13 mouse cellular contexts compared by ENCODE assay signal in genomic region chr7:117139971-117140247, GRCm38 (mm10).
DNase-seq lines count a peak whose midpoint lies in the region; ATAC-seq and TF ChIP-seq lines count a peak whose summit lies in the region.
"Had no signal": no experiment of that assay in that cellular context is flagged by ENCODE, and none has a peak within 500 bp of the region (broad histone marks: within the 10 kb centered on the region; RNA-seq: fewer than 3 reads in every experiment).

No protein-coding gene starts in this region.

- peak; percentile 19 for DNase-seq in forebrain, embryonic 10.5 days (ENCODE audit: extremely low spot score, low spot score)
- DNase-seq in forebrain, postnatal 0 days = no peak
- DNase-seq in embryonic facial prominence, embryonic 10.5 days (ENCODE audit: low spot score) = no peak
- DNase-seq in hindbrain, postnatal 0 days (ENCODE audit: low spot score) = no peak
- no peak for DNase-seq in urinary bladder, postnatal 36 days (ENCODE audit: low spot score in 2 of 2)
- DNase-seq in left cerebral cortex, adult 11 months (ENCODE audit: low spot score) = no peak
- DNase-seq in spleen, postnatal 36 days (ENCODE audit: low spot score in 2 of 2) = no peak
- DNase-seq: kidney, adult 18-20 months; liver had no signal

- peak overlapping the region; percentile 86 for H3K27ac ChIP-seq in forebrain, embryonic 10.5 days
- no peak overlapping the region; the same call in 1 of the 2 replicates for H3K27ac ChIP-seq in forebrain, postnatal 0 days (ENCODE audit: low read depth, low read length)
- H3K27ac ChIP-seq in embryonic facial prominence, embryonic 10.5 days (replicated peaks) = 0 out of 2 replicates have a peak overlapping the region, but pooled peaks have one; percentile 7
- H3K27ac ChIP-seq in forebrain, embryonic 16.5 days (ENCODE audit: low read length) = no peak overlapping the region
- no peak overlapping the region for H3K27ac ChIP-seq in hindbrain, postnatal 0 days
- H3K27ac ChIP-seq: heart, embryonic 15.5 days had no signal

- peaks cover 40% of the 10 kb centered on the region for H3K4me1 ChIP-seq in forebrain, embryonic 10.5 days
- peaks cover 12% of the 10 kb centered on the region for H3K4me1 ChIP-seq in forebrain, postnatal 0 days (ENCODE audit: insufficient read depth)
- peaks cover 32% of the 10 kb centered on the region for H3K4me1 ChIP-seq in embryonic facial prominence, embryonic 10.5 days
- peaks cover 20% of the 10 kb centered on the region for H3K4me1 ChIP-seq in forebrain, embryonic 16.5 days (replicated peaks; ENCODE audit: control insufficient read depth, insufficient read depth, low read length)
- H3K4me1 ChIP-seq in hindbrain, postnatal 0 days (ENCODE audit: insufficient read depth, low read length) = peaks cover 6% of the 10 kb centered on the region; the same call in 1 of the 2 replicates

- 58% methylated on average over 1 of the region's 1 CpGs for WGBS in forebrain, embryonic 10.5 days
- 10% methylated on average over 1 of the region's 1 CpGs for WGBS in forebrain, postnatal 0 days
- WGBS in embryonic facial prominence, embryonic 10.5 days = 50% methylated on average over 1 of the region's 1 CpGs
- 4% methylated on average over 1 of the region's 1 CpGs for WGBS in forebrain, embryonic 16.5 days
- 22% methylated on average over 1 of the region's 1 CpGs for WGBS in hindbrain, postnatal 0 days

- peak overlapping the region; percentile 18; the same call in 1 of the 2 replicates for H3K4me3 ChIP-seq in forebrain, embryonic 10.5 days
- H3K4me3 ChIP-seq in forebrain, postnatal 0 days (ENCODE audit: low read depth, low read length) = no peak overlapping the region
- no peak overlapping the region for H3K4me3 ChIP-seq in embryonic facial prominence, embryonic 10.5 days
- no peak overlapping the region for H3K4me3 ChIP-seq in forebrain, embryonic 16.5 days (replicated peaks; ENCODE audit: low read length)
- H3K4me3 ChIP-seq in hindbrain, postnatal 0 days (ENCODE audit: low read length) = no peak overlapping the region
- H3K4me3 ChIP-seq: heart, embryonic 15.5 days had no signal

- no peak for TF ChIP-seq CTCF in forebrain, postnatal 0 days (IDR thresholded peaks at IDR 0.05; ENCODE audit: low read depth)
- no peak for TF ChIP-seq CTCF in hindbrain, postnatal 0 days (IDR thresholded peaks at IDR 0.05; ENCODE audit: low read depth)

- no peaks in the 10 kb centered on the region for H3K9me3 ChIP-seq in forebrain, embryonic 10.5 days
- no peaks in the 10 kb centered on the region for H3K9me3 ChIP-seq in forebrain, postnatal 0 days (ENCODE audit: low read length)
- H3K9me3 ChIP-seq in embryonic facial prominence, embryonic 10.5 days = no peaks in the 10 kb centered on the region
- H3K9me3 ChIP-seq in forebrain, embryonic 16.5 days (ENCODE audit: control insufficient read depth, low read length) = no peaks in the 10 kb centered on the region
- no peaks in the 10 kb centered on the region for H3K9me3 ChIP-seq in hindbrain, postnatal 0 days (ENCODE audit: low read length)
- H3K9me3 ChIP-seq: heart, embryonic 15.5 days had no signal

- no peak overlapping the region for H3K4me2 ChIP-seq in forebrain, postnatal 0 days (ENCODE audit: low read depth)
- no peak overlapping the region for H3K4me2 ChIP-seq in forebrain, embryonic 16.5 days (ENCODE audit: low read length)
- H3K4me2 ChIP-seq in hindbrain, postnatal 0 days (ENCODE audit: low read depth, low read length) = no peak overlapping the region
- H3K4me2 ChIP-seq: heart, embryonic 15.5 days had no signal

- H3K27me3 ChIP-seq in forebrain, embryonic 10.5 days (ENCODE audit: poor library complexity, severe bottlenecking) = no peaks in the 10 kb centered on the region
- no peaks in the 10 kb centered on the region for H3K27me3 ChIP-seq in forebrain, postnatal 0 days (ENCODE audit: insufficient read depth, low read length)
- H3K27me3 ChIP-seq in embryonic facial prominence, embryonic 10.5 days (replicated peaks; ENCODE audit: low read depth, poor library complexity, severe bottlenecking) = no peaks in the 10 kb centered on the region
- no peaks in the 10 kb centered on the region for H3K27me3 ChIP-seq in forebrain, embryonic 16.5 days (replicated peaks; ENCODE audit: control insufficient read depth, insufficient read depth, low read length)
- H3K27me3 ChIP-seq in hindbrain, postnatal 0 days (ENCODE audit: insufficient read depth, low read length) = no peaks in the 10 kb centered on the region
- H3K27me3 ChIP-seq: heart, embryonic 15.5 days had no signal

- ATAC-seq in forebrain, postnatal 0 days = no peak
- ATAC-seq in forebrain, embryonic 16.5 days = peak; percentile 18; the same call in 1 of the 2 replicates
- 0 out of 2 replicates have a peak, but pooled peaks have one; percentile 7 for ATAC-seq in hindbrain, postnatal 0 days
- ATAC-seq: liver, postnatal 0 days had no signal

- H3K36me3 ChIP-seq in forebrain, embryonic 10.5 days (replicated peaks) = no peaks in the 10 kb centered on the region
- H3K36me3 ChIP-seq in forebrain, postnatal 0 days (ENCODE audit: insufficient read depth) = no peaks in the 10 kb centered on the region
- no peaks in the 10 kb centered on the region for H3K36me3 ChIP-seq in embryonic facial prominence, embryonic 10.5 days (replicated peaks)
- H3K36me3 ChIP-seq in forebrain, embryonic 16.5 days (ENCODE audit: control insufficient read depth, insufficient read depth) = no peaks in the 10 kb centered on the region
- no peaks in the 10 kb centered on the region for H3K36me3 ChIP-seq in hindbrain, postnatal 0 days (ENCODE audit: insufficient read depth, low read length)
- H3K36me3 ChIP-seq: G1E; heart, embryonic 15.5 days had no signal

- no peak overlapping the region for H3K9ac ChIP-seq in forebrain, postnatal 0 days
- no peak overlapping the region for H3K9ac ChIP-seq in forebrain, embryonic 16.5 days (replicated peaks; ENCODE audit: low read depth, low read length)
- no peak overlapping the region for H3K9ac ChIP-seq in hindbrain, postnatal 0 days (replicated peaks; ENCODE audit: low read length)
- H3K9ac ChIP-seq: heart, embryonic 15.5 days; liver, postnatal 0 days had no signal

Comparison
In these comparisons a context has a peak if more than half of its experiments do, and no peak if none do; other contexts are left out.
1. H3K27ac ChIP-seq: peak in forebrain, embryonic 10.5 days (single experiment) and embryonic facial prominence, embryonic 10.5 days (single experiment); none in forebrain, postnatal 0 days (single experiment), forebrain, embryonic 16.5 days (single experiment) and hindbrain, postnatal 0 days (single experiment).